Mouse (Mus musculus): ENCODE results near the gene Lrp8. TPM values are rescaled to one million over a fixed set of nuclear protein-coding genes. Genes with fewer than 3 reads are reported as not detected.

Gene Lrp8
- polyA plus RNA-seq, 1 experiment from 2014 or later: 52.6 TPM

Other genes with a start within 250 kb of the Lrp8 start
- gene Dmrtb1, start 118.0 kb upstream of the Lrp8 start, polyA plus RNA-seq (2016; fragmentation: Nextera tagmentation; extraction: Ambion mirVana): 29.8 and 32.0 TPM in 2 replicates
- gene Magoh, start 77.5 kb downstream of the Lrp8 start, polyA plus RNA-seq (2016; fragmentation: Nextera tagmentation; extraction: Ambion mirVana): 173 and 174 TPM in 2 replicates
- 106 and 113 TPM in 2 replicates for gene 0610037L13Rik, start 87.6 kb downstream of the Lrp8 start, polyA plus RNA-seq (2016; fragmentation: Nextera tagmentation; extraction: Ambion mirVana)
- 26.5 and 28.1 TPM in 2 replicates for gene Cpt2, start 121.3 kb downstream of the Lrp8 start, polyA plus RNA-seq (2016; fragmentation: Nextera tagmentation; extraction: Ambion mirVana)
- 0.08 TPM in 1 of 2 replicates, not detected in the other for gene Slc1a7, start 166.1 kb downstream of the Lrp8 start, polyA plus RNA-seq (2016; fragmentation: Nextera tagmentation; extraction: Ambion mirVana)